Mouse (Mus musculus) liver, adult 2 months (tissue): ENCODE results near the gene Cdkn2b. TPM values are rescaled to one million over a fixed set of nuclear protein-coding genes. Genes with fewer than 3 reads are reported as not detected.

Experiments
- DNase-seq: peaks from one replicate; pipeline ENCODE4 v3.0.0-alpha.2; 2011; ENCODE audit warnings: low read depth, low spot score; ENCODE audit errors: extremely low read depth
- H3K27ac ChIP-seq: fragments of 200-500 bp; replicated peaks from 2 replicates; pipeline ENCODE4 v1.5.1; 2012; ENCODE audit warnings: low read depth, mild to moderate bottlenecking, control low read depth, inconsistent platforms, low read length; ENCODE audit not compliant: insufficient read depth
- H3K27me3 ChIP-seq: fragments of 200-500 bp; 2 replicates; pipeline ENCODE4 v1.6.1; 2012; ENCODE audit warnings: mild to moderate bottlenecking, moderate library complexity, low read length, inconsistent platforms; ENCODE audit not compliant: control insufficient read depth, insufficient read depth
- H3K36me3 ChIP-seq: fragments of 200-500 bp; 2 replicates; pipeline ENCODE4 v1.6.1; 2012; ENCODE audit warnings: low read length, inconsistent platforms; ENCODE audit not compliant: control insufficient read depth, insufficient read depth
- H3K4me1 ChIP-seq: fragments of 200-500 bp; 2 replicates; pipeline ENCODE4 v1.6.1; 2011; ENCODE audit warnings: low read length; ENCODE audit not compliant: control insufficient read depth, insufficient read depth
- H3K4me3 ChIP-seq: fragments of 200-500 bp; 2 replicates; pipeline ENCODE4 v1.5.1; 2011; ENCODE audit warnings: low read depth, mild to moderate bottlenecking, control low read depth, low read length, moderate library complexity; ENCODE audit not compliant: insufficient read depth
- H3K79me2 ChIP-seq: fragments of 200-500 bp; 2 replicates; pipeline ENCODE4 v1.6.1; 2012; ENCODE audit warnings: inconsistent platforms, mild to moderate bottlenecking, low read length, moderate library complexity; ENCODE audit not compliant: control insufficient read depth, insufficient read depth
- H3K9ac ChIP-seq: fragments of 200-500 bp; 2 replicates; pipeline ENCODE4 v1.6.1; 2012; ENCODE audit warnings: low read depth, mild to moderate bottlenecking, control low read depth, inconsistent platforms, low read length
- CTCF ChIP-seq: fragments of 200-500 bp; IDR thresholded peaks from 2 replicates; pipeline ENCODE4 v1.5.1; 2011; ENCODE audit warnings: low read depth, low read length, control low read depth
- POLR2A ChIP-seq: fragments of 200-500 bp; IDR thresholded peaks from 2 replicates; pipeline ENCODE4 v1.6.1; 2011; ENCODE audit warnings: low read length, control low read depth; ENCODE audit not compliant: insufficient read depth; ENCODE audit errors: extremely low read depth
- WGBS: fragments of 180-500 bp; shearing (Covaris S2); methylation state at CpG from one replicate; pipeline ENCODE4 v1.1.7; 2018; 5-methylcytosine and 5-hydroxymethylcytosine counted together
- polyA plus RNA-seq: library from polyadenylated mRNA; depleted of rRNA; stranded (reverse); fragments of >200 nt; gene quantifications from 2 replicates; pipeline ENCODE4 v1.2.3, GENCODE M21; 2012
- total RNA-seq: library from RNA; depleted of rRNA; stranded (reverse); fragments of >200 nt; gene quantifications from 2 replicates; pipeline ENCODE4 v1.2.3, GENCODE M21; 2014

The Cdkn2b gene
- total and polyA plus RNA-seq, 2 experiments, result 0.13 to 0.18 TPM

DNA sequence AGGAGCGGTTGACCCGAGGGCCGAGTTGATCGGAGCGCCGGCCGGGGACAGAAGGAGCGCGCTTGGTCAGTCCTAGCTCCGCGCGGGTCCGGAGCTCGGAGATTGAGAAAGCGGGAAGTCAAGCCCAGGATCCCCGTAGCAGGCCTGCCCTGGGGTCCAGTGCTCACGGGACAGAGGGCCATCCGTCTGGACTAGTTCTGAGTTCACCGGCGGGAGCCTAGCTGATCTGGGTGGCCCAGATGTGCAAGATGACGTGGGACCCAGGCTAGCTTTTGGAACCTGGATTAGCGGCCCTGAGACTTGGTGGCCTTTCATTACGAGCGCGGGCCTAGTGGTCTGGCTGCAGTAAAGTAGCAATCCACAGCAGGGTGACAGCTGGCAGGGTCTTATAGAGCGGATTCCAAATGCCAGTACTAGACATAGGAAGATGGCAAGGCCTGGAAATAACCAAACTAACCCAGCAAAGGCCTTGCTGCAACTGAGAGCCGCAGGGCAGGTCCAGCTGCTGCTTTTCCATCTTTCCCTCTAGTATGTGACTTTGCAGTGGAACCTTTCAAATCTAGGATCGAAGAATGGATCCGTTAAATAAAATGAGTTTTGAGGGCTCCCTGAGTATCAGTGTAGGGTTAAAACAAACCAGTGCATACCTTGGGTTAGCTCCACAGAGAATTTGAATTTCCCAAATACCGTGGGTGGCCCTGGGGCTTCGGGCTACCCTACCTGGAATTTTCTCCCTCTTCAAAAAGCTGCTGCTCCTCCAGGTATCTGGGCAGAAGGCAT lies 15.2 kb downstream of the Cdkn2b start:
- Histone ChIP-seq H3K9ac (peak overlapping the region; percentile 32), H3K36me3 (no peaks in the 10 kb centered on the region), H3K27me3 (peaks cover 13% of the 10 kb centered on the region), H3K79me2 (no peaks in the 10 kb centered on the region), H3K27ac (no peak overlapping the region), H3K4me3 (peak overlapping the region; percentile 84), H3K4me1 (no peaks in the 10 kb centered on the region)
- DNase-seq, result no peak
- no peak for TF ChIP-seq POLR2A
- TF ChIP-seq CTCF, result no peak
- WGBS, result 10% methylated on average over 31 of the region's 31 CpGs

GRCm38 (mm10) chr4:89294486-89295440 lies 16.1 kb downstream of the Cdkn2b start, which contains the start of gene Cdkn2a:
Cdkn2a (minus strand) TSS chr4:89294653.
- H3K36me3 ChIP-seq, result no peaks in the 10 kb centered on the region
- peak within 1 kb of the TSS; percentile 84 for H3K4me3 ChIP-seq
- no peak for DNase-seq
- H3K27ac ChIP-seq, result no peak within 1 kb of the TSS
- WGBS, result 1% methylated on average over 112 of the region's 117 CpGs
- TF ChIP-seq POLR2A, result no peak
- H3K4me1 ChIP-seq, result no peaks in the 10 kb centered on the region
- H3K9ac ChIP-seq, result peak within 1 kb of the TSS; percentile 49
- H3K27me3 ChIP-seq, result peaks cover 18% of the 10 kb centered on the region
- no peaks in the 10 kb centered on the region for H3K79me2 ChIP-seq

GRCm38 (mm10) chr4:89294091-89294485 lies 16.8 kb downstream of the Cdkn2b start:
- no peak for DNase-seq
- Histone ChIP-seq H3K4me1 (no peaks in the 10 kb centered on the region), H3K79me2 (no peaks in the 10 kb centered on the region), H3K27ac (no peak overlapping the region), H3K27me3 (peaks cover 18% of the 10 kb centered on the region), H3K36me3 (no peaks in the 10 kb centered on the region), H3K9ac (0 out of 2 replicates have a peak overlapping the region, but pooled peaks have one; percentile 49), H3K4me3 (peak overlapping the region; percentile 84; the same call in 1 of the 2 replicates)
- 7% methylated on average over 25 of the region's 26 CpGs for WGBS
- TF ChIP-seq CTCF (no peak), POLR2A (no peak)

DNA sequence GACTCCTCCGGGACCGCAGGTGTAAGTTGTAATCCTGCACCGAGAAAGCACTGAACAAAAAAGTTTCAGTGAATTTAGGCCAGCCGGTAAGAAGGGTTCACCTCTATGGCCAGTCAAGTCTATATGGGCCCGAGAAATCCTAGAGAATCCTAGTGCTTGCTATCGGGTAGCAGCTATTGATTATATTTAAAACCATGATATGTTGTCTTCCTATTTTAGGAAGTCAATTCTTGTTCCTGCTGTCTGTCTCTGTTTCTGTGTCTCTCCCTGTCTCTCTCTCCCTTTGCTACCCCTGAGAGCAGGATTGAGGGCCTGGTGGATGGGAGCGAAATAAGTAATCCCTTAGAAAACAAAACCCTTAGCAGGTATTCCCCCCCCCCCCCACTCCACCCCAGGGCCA lies 17.3 kb downstream of the Cdkn2b start:
- DNase-seq, result no peak
- H3K79me2 ChIP-seq, result no peaks in the 10 kb centered on the region
- TF ChIP-seq CTCF, result no peak
- H3K27ac ChIP-seq, result no peak overlapping the region
- WGBS, result 70% methylated on average over 7 of the region's 7 CpGs
- H3K36me3 ChIP-seq, result no peaks in the 10 kb centered on the region
- H3K4me3 ChIP-seq, result no peak overlapping the region
- H3K27me3 ChIP-seq, result peaks cover 24% of the 10 kb centered on the region
- H3K4me1 ChIP-seq, result no peaks in the 10 kb centered on the region
- no peak overlapping the region for H3K9ac ChIP-seq

DNA sequence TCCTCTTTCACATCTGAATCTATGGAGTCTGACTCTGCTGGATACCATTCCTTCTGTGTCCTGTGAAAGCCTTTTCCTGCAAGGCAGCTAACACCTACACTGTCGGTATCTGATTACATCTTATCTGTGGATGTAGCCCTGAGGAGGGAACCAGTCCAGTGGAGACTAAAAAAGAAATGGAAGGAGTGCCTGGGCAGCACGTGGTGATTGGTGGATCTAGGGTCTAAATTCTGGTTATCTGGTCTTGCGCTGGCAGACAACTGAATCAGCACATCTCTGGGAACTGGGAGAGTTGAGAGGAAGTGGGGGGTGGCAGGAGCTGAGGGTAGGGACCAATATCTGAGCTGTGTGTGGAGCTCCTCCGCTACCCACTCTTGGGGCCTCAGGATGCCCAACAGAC lies 21.8 kb downstream of the Cdkn2b start:
- TF ChIP-seq CTCF (no peak), POLR2A (no peak)
- 9% methylated on average over 4 of the region's 4 CpGs for WGBS
- no peak for DNase-seq
- peaks cover 20% of the 10 kb centered on the region; the same call in 1 of the 2 replicates for H3K27me3 ChIP-seq
- H3K27ac ChIP-seq, result no peak overlapping the region
- no peaks in the 10 kb centered on the region for H3K4me1 ChIP-seq
- H3K9ac ChIP-seq, result no peak overlapping the region
- no peak overlapping the region for H3K4me3 ChIP-seq
- H3K79me2 ChIP-seq, result no peaks in the 10 kb centered on the region
- no peaks in the 10 kb centered on the region for H3K36me3 ChIP-seq
